In the genomic region with DNA sequence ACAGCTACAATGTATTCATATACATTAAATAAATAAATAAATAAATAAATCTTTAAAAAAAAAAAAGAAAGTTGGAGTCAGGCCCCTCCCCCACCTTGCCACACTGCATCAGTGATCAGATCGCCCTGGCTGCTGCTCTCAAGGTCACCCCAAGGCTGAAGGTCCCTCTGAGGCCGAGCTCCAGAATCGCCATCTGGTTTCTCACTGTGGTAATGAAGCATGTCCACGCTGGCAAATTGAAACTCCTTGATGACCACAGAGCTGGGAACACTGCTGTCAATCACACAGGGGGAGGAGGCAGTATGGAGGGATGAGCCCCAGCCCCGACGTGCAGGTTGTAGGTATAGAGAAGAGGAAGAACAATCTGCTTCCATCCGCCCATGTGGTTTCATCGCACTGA, we compare ENCODE assay signal across 20 mouse cellular contexts. TPM values are rescaled to one million over a fixed set of nuclear protein-coding genes. Genes with fewer than 3 reads are reported as not detected.
DNase-seq lines count a peak whose midpoint lies in the region; ATAC-seq lines count a peak whose summit lies in the region.
"Had no signal": no experiment of that assay in that cellular context is flagged by ENCODE, and none has a peak within 500 bp of the region (broad histone marks: within the 10 kb centered on the region; RNA-seq: fewer than 3 reads in every experiment).

No protein-coding gene starts in this region.

- peaks cover 39% of the 10 kb centered on the region for H3K4me1 ChIP-seq in hindbrain, embryonic 10.5 days (replicated peaks)
- peaks cover 14% of the 10 kb centered on the region; the same call in 1 of the 2 replicates for H3K4me1 ChIP-seq in hindbrain, embryonic 12.5 days
- H3K4me1 ChIP-seq in megakaryocyte, embryonic 14.5 days: peaks cover 14% of the 10 kb centered on the region
- H3K4me1 ChIP-seq in embryonic facial prominence, embryonic 10.5 days: peaks cover 53% of the 10 kb centered on the region
- H3K4me1 ChIP-seq: forebrain, embryonic 13.5 days; liver, embryonic 12.5 days had no signal

- H3K9me3 ChIP-seq in hindbrain, embryonic 10.5 days: no peaks in the 10 kb centered on the region
- H3K9me3 ChIP-seq in hindbrain, embryonic 12.5 days (replicated peaks): no peaks in the 10 kb centered on the region
- H3K9me3 ChIP-seq in megakaryocyte, embryonic 14.5 days: peaks cover 12% of the 10 kb centered on the region; the same call in 1 of the 2 replicates
- no peaks in the 10 kb centered on the region for H3K9me3 ChIP-seq in embryonic facial prominence, embryonic 10.5 days
- H3K9me3 ChIP-seq: forebrain, embryonic 13.5 days; limb, embryonic 10.5 days; liver, embryonic 12.5 days; lung, embryonic 15.5 days; stomach, embryonic 15.5 days had no signal

- peak; percentile 52 for DNase-seq in adrenal gland, adult 2 months
- DNase-seq in adrenal gland, postnatal 10 days: no peak
- peak; percentile 51 for DNase-seq in hindbrain, embryonic 10.5 days (ENCODE audit: low spot score)
- DNase-seq in embryonic facial prominence, embryonic 10.5 days (ENCODE audit: low spot score): peak; percentile 52
- DNase-seq in frontal cortex, postnatal 14 days (ENCODE audit: low spot score in 2 of 2): no peak
- DNase-seq: heart, postnatal 10 days; layer of hippocampus, postnatal 36 days; spleen, adult 18-20 months had no signal

- H3K36me3 ChIP-seq in hindbrain, embryonic 10.5 days: no peaks in the 10 kb centered on the region
- no peaks in the 10 kb centered on the region for H3K36me3 ChIP-seq in hindbrain, embryonic 12.5 days
- H3K36me3 ChIP-seq in megakaryocyte, embryonic 14.5 days (replicated peaks; ENCODE audit: low read length): no peaks in the 10 kb centered on the region
- no peaks in the 10 kb centered on the region for H3K36me3 ChIP-seq in embryonic facial prominence, embryonic 10.5 days (replicated peaks)
- H3K36me3 ChIP-seq: limb, embryonic 10.5 days; liver, embryonic 12.5 days; lung, embryonic 15.5 days; stomach, embryonic 15.5 days had no signal

- no peak overlapping the region for H3K4me2 ChIP-seq in hindbrain, embryonic 12.5 days (replicated peaks)
- H3K4me2 ChIP-seq: forebrain, embryonic 13.5 days; liver, embryonic 12.5 days; lung, embryonic 15.5 days; stomach, embryonic 15.5 days had no signal

- WGBS in hindbrain, embryonic 10.5 days: 59% methylated on average over 8 of the region's 8 CpGs
- 39% methylated on average over 8 of the region's 8 CpGs for WGBS in hindbrain, embryonic 12.5 days
- 53% methylated on average over 8 of the region's 8 CpGs for WGBS in embryonic facial prominence, embryonic 10.5 days

- peaks cover 15% of the 10 kb centered on the region for H3K27me3 ChIP-seq in hindbrain, embryonic 10.5 days (ENCODE audit: insufficient read depth, poor library complexity, severe bottlenecking)
- peaks cover 7% of the 10 kb centered on the region; the same call in 1 of the 2 replicates for H3K27me3 ChIP-seq in hindbrain, embryonic 12.5 days
- H3K27me3 ChIP-seq in megakaryocyte, embryonic 14.5 days (replicated peaks): peaks cover 73% of the 10 kb centered on the region
- peaks cover 15% of the 10 kb centered on the region for H3K27me3 ChIP-seq in embryonic facial prominence, embryonic 10.5 days (replicated peaks; ENCODE audit: low read depth, poor library complexity, severe bottlenecking)
- H3K27me3 ChIP-seq: lung, embryonic 15.5 days; Patski; stomach, embryonic 15.5 days had no signal

- no peak overlapping the region for H3K4me3 ChIP-seq in hindbrain, embryonic 10.5 days
- H3K4me3 ChIP-seq in hindbrain, embryonic 12.5 days: no peak overlapping the region
- peak overlapping the region; percentile 18 for H3K4me3 ChIP-seq in megakaryocyte, embryonic 14.5 days (replicated peaks)
- no peak overlapping the region for H3K4me3 ChIP-seq in embryonic facial prominence, embryonic 10.5 days
- H3K4me3 ChIP-seq: forebrain, embryonic 13.5 days; limb, embryonic 10.5 days; liver, embryonic 12.5 days; lung, embryonic 15.5 days; stomach, embryonic 15.5 days had no signal

- H3K9ac ChIP-seq in hindbrain, embryonic 12.5 days: no peak overlapping the region
- H3K9ac ChIP-seq: forebrain, embryonic 13.5 days; liver, embryonic 12.5 days; lung, embryonic 15.5 days; stomach, embryonic 15.5 days had no signal

- no peak overlapping the region for H3K27ac ChIP-seq in hindbrain, embryonic 10.5 days
- no peak overlapping the region for H3K27ac ChIP-seq in hindbrain, embryonic 12.5 days
- H3K27ac ChIP-seq in embryonic facial prominence, embryonic 10.5 days (replicated peaks): no peak overlapping the region
- H3K27ac ChIP-seq: forebrain, embryonic 13.5 days; limb, embryonic 10.5 days; liver, embryonic 12.5 days; lung, embryonic 15.5 days; stomach, embryonic 15.5 days had no signal

- no peak for ATAC-seq in hindbrain, embryonic 12.5 days (ENCODE audit: low FRiP score)
- no peak for ATAC-seq in megakaryocyte, adult 5-6 weeks (ENCODE audit: poor library complexity, severe bottlenecking)
- ATAC-seq: forebrain, embryonic 13.5 days; liver, embryonic 12.5 days; Patski had no signal

RNA-seq across cellular contexts. Expression of gene Map3k6, which starts 13.0 kb away (rescaled TPM):
- 10 to 100 TPM; 22.4 to 22.9 TPM for total RNA-seq in adrenal gland, adult 2 months (2021)
- polyA plus RNA-seq in adrenal gland, adult 2 months (2012; rRNA removed): 17.5 and 17.6 TPM in 2 replicates
- 10 to 100 TPM; 17.2 to 36.7 TPM for total RNA-seq in adrenal gland, postnatal 10 days (2021)
- 1.7 and 1.9 TPM in 2 replicates for polyA plus RNA-seq in hindbrain, embryonic 10.5 days (2016; fragmentation: Nextera tagmentation; extraction: Ambion mirVana)
- polyA plus RNA-seq in hindbrain, embryonic 12.5 days (2016; fragmentation: Nextera tagmentation; extraction: Ambion mirVana): 1.9 and 2.3 TPM in 2 replicates
- 4.1 and 11.6 TPM in 2 replicates for polyA plus RNA-seq in megakaryocyte, embryonic 14.5 days (2012; ENCODE audit: insufficient read depth, low replicate concordance)
- total RNA-seq in megakaryocyte, adult 5-6 weeks (2015): 10.2 and 11.7 TPM in 2 replicates
- 9.1 and 13.4 TPM in 2 replicates for total RNA-seq in megakaryocyte, adult 5-6 weeks (2017)
- polyA plus RNA-seq in embryonic facial prominence, embryonic 10.5 days (2016; fragmentation: Nextera tagmentation; extraction: Ambion mirVana): 1.7 and 1.8 TPM in 2 replicates

RNA-seq across cellular contexts. Expression of gene Gpr3, which starts 15.3 kb away (rescaled TPM):
- total RNA-seq in adrenal gland, adult 2 months (2021): under 1 TPM; 0.17 to 0.21 TPM
- 0.49 and 1.1 TPM in 2 replicates for polyA plus RNA-seq in adrenal gland, adult 2 months (2012; rRNA removed)
- total RNA-seq in adrenal gland, postnatal 10 days (2021): under 1 TPM; 0.36 to 0.99 TPM
- 0.32 and 0.35 TPM in 2 replicates for polyA plus RNA-seq in hindbrain, embryonic 10.5 days (2016; fragmentation: Nextera tagmentation; extraction: Ambion mirVana)
- polyA plus RNA-seq in hindbrain, embryonic 12.5 days (2016; fragmentation: Nextera tagmentation; extraction: Ambion mirVana): 0.08 and 0.35 TPM in 2 replicates
- not detected in 2 replicates for polyA plus RNA-seq in megakaryocyte, embryonic 14.5 days (2012; ENCODE audit: insufficient read depth, low replicate concordance)
- 0.21 TPM in 1 of 2 replicates, not detected in the other for total RNA-seq in megakaryocyte, adult 5-6 weeks (2015)
- total RNA-seq in megakaryocyte, adult 5-6 weeks (2017): not detected in 2 replicates
- polyA plus RNA-seq in embryonic facial prominence, embryonic 10.5 days (2016; fragmentation: Nextera tagmentation; extraction: Ambion mirVana): 0.11 and 0.57 TPM in 2 replicates
- total RNA-seq: heart, adult 8-10 months; monocyte, adult 5-6 weeks had no signal
- polyA plus RNA-seq: liver, embryonic 12.5 days had no signal

RNA-seq across cellular contexts. Expression of gene Cd164l2, which starts 15.7 kb away (rescaled TPM):
- total RNA-seq in adrenal gland, adult 2 months (2021): 1 to 10 TPM; 1.6 to 4.0 TPM
- polyA plus RNA-seq in adrenal gland, adult 2 months (2012; rRNA removed): 2.5 and 5.6 TPM in 2 replicates
- 1 to 10 TPM; 2.2 to 2.4 TPM for total RNA-seq in adrenal gland, postnatal 10 days (2021)
- 1.1 and 2.2 TPM in 2 replicates for polyA plus RNA-seq in hindbrain, embryonic 10.5 days (2016; fragmentation: Nextera tagmentation; extraction: Ambion mirVana)
- 2.0 and 2.3 TPM in 2 replicates for polyA plus RNA-seq in hindbrain, embryonic 12.5 days (2016; fragmentation: Nextera tagmentation; extraction: Ambion mirVana)
- polyA plus RNA-seq in megakaryocyte, embryonic 14.5 days (2012; ENCODE audit: insufficient read depth, low replicate concordance): 1.7 and 2.5 TPM in 2 replicates
- not detected in 2 replicates for total RNA-seq in megakaryocyte, adult 5-6 weeks (2015)
- not detected in 2 replicates for total RNA-seq in megakaryocyte, adult 5-6 weeks (2017)
- 3.0 and 5.2 TPM in 2 replicates for polyA plus RNA-seq in embryonic facial prominence, embryonic 10.5 days (2016; fragmentation: Nextera tagmentation; extraction: Ambion mirVana)
- total RNA-seq: CH12.LX; heart, adult 8-10 months; heart, postnatal 10 days; monocyte, adult 5-6 weeks had no signal

RNA-seq across cellular contexts. Expression of gene Sytl1, which starts 35.3 kb away (rescaled TPM):
- 1 to 10 TPM; 1.4 to 1.9 TPM for total RNA-seq in adrenal gland, adult 2 months (2021)
- 2.2 and 2.8 TPM in 2 replicates for polyA plus RNA-seq in adrenal gland, adult 2 months (2012; rRNA removed)
- 1 to 10 TPM; 5.2 to 6.3 TPM for total RNA-seq in adrenal gland, postnatal 10 days (2021)
- 1.2 and 1.6 TPM in 2 replicates for polyA plus RNA-seq in hindbrain, embryonic 10.5 days (2016; fragmentation: Nextera tagmentation; extraction: Ambion mirVana)
- polyA plus RNA-seq in hindbrain, embryonic 12.5 days (2016; fragmentation: Nextera tagmentation; extraction: Ambion mirVana): 0.67 and 1.2 TPM in 2 replicates
- 6.0 TPM in 1 of 2 replicates, not detected in the other for polyA plus RNA-seq in megakaryocyte, embryonic 14.5 days (2012; ENCODE audit: insufficient read depth, low replicate concordance)
- total RNA-seq in megakaryocyte, adult 5-6 weeks (2015): 1.9 and 2.5 TPM in 2 replicates
- 2.1 and 3.7 TPM in 2 replicates for total RNA-seq in megakaryocyte, adult 5-6 weeks (2017)
- polyA plus RNA-seq in embryonic facial prominence, embryonic 10.5 days (2016; fragmentation: Nextera tagmentation; extraction: Ambion mirVana): 1.3 and 1.6 TPM in 2 replicates

RNA-seq across cellular contexts. Expression of gene Tmem222, which starts 50.0 kb away (rescaled TPM):
- total RNA-seq in adrenal gland, adult 2 months (2021): 10 to 100 TPM; 59.7 to 78.2 TPM
- 123 and 125 TPM in 2 replicates for polyA plus RNA-seq in adrenal gland, adult 2 months (2012; rRNA removed)
- 10 to 100 TPM; 49.5 to 54.8 TPM for total RNA-seq in adrenal gland, postnatal 10 days (2021)
- 82.8 and 87.8 TPM in 2 replicates for polyA plus RNA-seq in hindbrain, embryonic 10.5 days (2016; fragmentation: Nextera tagmentation; extraction: Ambion mirVana)
- polyA plus RNA-seq in hindbrain, embryonic 12.5 days (2016; fragmentation: Nextera tagmentation; extraction: Ambion mirVana): 75.7 and 77.7 TPM in 2 replicates
- 5.8 and 12.2 TPM in 2 replicates for polyA plus RNA-seq in megakaryocyte, embryonic 14.5 days (2012; ENCODE audit: insufficient read depth, low replicate concordance)
- total RNA-seq in megakaryocyte, adult 5-6 weeks (2015): 34.2 and 38.5 TPM in 2 replicates
- 13.3 and 15.0 TPM in 2 replicates for total RNA-seq in megakaryocyte, adult 5-6 weeks (2017)
- polyA plus RNA-seq in embryonic facial prominence, embryonic 10.5 days (2016; fragmentation: Nextera tagmentation; extraction: Ambion mirVana): 81.4 and 86.7 TPM in 2 replicates

Comparison
In these comparisons a context has a peak if more than half of its experiments do, and no peak if none do; other contexts are left out.
1. DNase-seq: peak in adrenal gland, adult 2 months (single experiment), hindbrain, embryonic 10.5 days (single experiment) and embryonic facial prominence, embryonic 10.5 days (single experiment); none in adrenal gland, postnatal 10 days (single experiment) and frontal cortex, postnatal 14 days (0 of 2).